ENCODE assay signal across 20 mouse cellular contexts in genomic region chr14:69103371-69104009, GRCm38 (mm10).
"Had no signal": no experiment of that assay in that cellular context is flagged by ENCODE, and none has a peak within 500 bp of the region (broad histone marks: within the 10 kb centered on the region; RNA-seq: fewer than 3 reads in every experiment).

No protein-coding gene starts in this region.

- H3K27me3 ChIP-seq: limb, embryonic 13.5 days; lung, embryonic 15.5 days; megakaryocyte, embryonic 14.5 days; midbrain, embryonic 13.5 days; neural tube, embryonic 13.5 days had no signal

- H3K9me3 ChIP-seq: limb, embryonic 10.5 days; limb, embryonic 13.5 days; lung, embryonic 15.5 days; midbrain, embryonic 10.5 days; midbrain, embryonic 13.5 days; neural tube, embryonic 13.5 days had no signal

- ATAC-seq: liver, postnatal 0 days; midbrain, embryonic 13.5 days; midbrain, embryonic 16.5 days had no signal

- H3K4me2 ChIP-seq: limb, embryonic 13.5 days; lung, embryonic 15.5 days; midbrain, embryonic 13.5 days; neural tube, embryonic 13.5 days had no signal

- H3K4me1 ChIP-seq: lung, embryonic 15.5 days; megakaryocyte, embryonic 14.5 days; midbrain, embryonic 10.5 days; midbrain, embryonic 13.5 days; neural tube, embryonic 13.5 days had no signal

- DNase-seq: kidney, adult 18-20 months; kidney, adult 9 months; kidney, postnatal 14 days; layer of hippocampus, adult 9-11 months; liver; liver, postnatal 0 days; right cerebral cortex, postnatal 25 days; spleen, adult 18-20 months; thymus, postnatal 36 days had no signal

- H3K9ac ChIP-seq: limb, embryonic 13.5 days; liver, embryonic 14.5 days; liver, postnatal 0 days; lung, embryonic 15.5 days; midbrain, embryonic 13.5 days; neural tube, embryonic 13.5 days had no signal

- H3K4me3 ChIP-seq: layer of hippocampus, adult 2 months; limb, embryonic 10.5 days; limb, embryonic 13.5 days; lung, embryonic 15.5 days; megakaryocyte, embryonic 14.5 days; midbrain, embryonic 10.5 days; midbrain, embryonic 13.5 days; myocyte; neural tube, embryonic 13.5 days had no signal

- H3K27ac ChIP-seq: layer of hippocampus, adult 2 months; limb, embryonic 10.5 days; limb, embryonic 13.5 days; liver, embryonic 14.5 days; lung, embryonic 15.5 days; midbrain, embryonic 10.5 days; midbrain, embryonic 13.5 days; neural tube, embryonic 13.5 days had no signal

- H3K36me3 ChIP-seq: limb, embryonic 10.5 days; limb, embryonic 13.5 days; lung, embryonic 15.5 days; midbrain, embryonic 10.5 days; midbrain, embryonic 13.5 days; neural tube, embryonic 13.5 days had no signal
